Mouse (Mus musculus) layer of hippocampus, postnatal 36 days (tissue): ENCODE data around the gene Wdr53. TPM values are rescaled to one million over a fixed set of nuclear protein-coding genes. Genes with fewer than 3 reads are reported as not detected.
"Not testable (repeated sequence)": the region's sequence is repeated elsewhere in the genome, so short reads cannot be mapped to it uniquely, and the experiment has no call there.

ENCODE experiments used
- DNase-seq, 2 experiments: peaks; one replicate each; pipeline ENCODE4 v3.0.0; 2022
- microRNA-seq, 2 experiments: library from miRNA; unstranded; fragments of <30 nt; microRNA quantifications; one replicate each; pipeline ENCODE4 v1.2.0; 2021
- total RNA-seq, 2 experiments: library from RNA; stranded (reverse); gene quantifications; 2 replicates each; pipeline ENCODE4 v1.2.3; 2021

Gene Wdr53
- total RNA-seq, 2 experiments from 2014 or later = 13.0 to 13.1 TPM

GRCm38 (mm10) chr16:32280211-32280610 is 33.2 kb downstream of the Wdr53 start:
- DNase-seq = no peak

- DNase-seq = no peak
Measured at GRCm38 (mm10) chr16:32282608-32283007, 35.6 kb downstream of the Wdr53 start.

GRCm38 (mm10) chr16:32291821-32292220 is 44.8 kb downstream of the Wdr53 start:
- DNase-seq = no peak

GRCm38 (mm10) chr16:32299617-32300016 is 52.6 kb downstream of the Wdr53 start:
- DNase-seq = not testable (repeated sequence)

- DNase-seq = no peak
Measured at GRCm38 (mm10) chr16:32303046-32303445, 56.0 kb downstream of the Wdr53 start.

- DNase-seq = no peak
Measured at GRCm38 (mm10) chr16:32303886-32304285, 56.9 kb downstream of the Wdr53 start.

Small RNAs within 50 kb of the gene (microRNA-seq; reads per million reads assigned to microRNA genes)
- 0 reads per million in 2 experiments for gene Mir1946a

Other genes starting within 250 kb of the Wdr53 start
- gene Senp5, start 243.9 kb upstream of the Wdr53 start, total RNA-seq = 10 to 100 TPM; 37.2 to 38.6 TPM
- gene Pak2, start 167.9 kb upstream of the Wdr53 start, total RNA-seq = 10 to 100 TPM; 29.1 to 30.8 TPM
- 10 to 100 TPM; 26.7 to 28.0 TPM for gene Pigx, start 147.5 kb upstream of the Wdr53 start, total RNA-seq
- 10 to 100 TPM; 63.0 to 63.9 TPM for gene Cep19, start 147.4 kb upstream of the Wdr53 start, total RNA-seq
- gene Nrros, start 81.6 kb upstream of the Wdr53 start, total RNA-seq = 10 to 100 TPM in 1 of 2 experiments, 1 to 10 TPM in 1; 8.9 to 11.9 TPM
- gene Bex6, start 67.4 kb upstream of the Wdr53 start, total RNA-seq = not detected
- gene Fbxo45, start 69 bp upstream of the Wdr53 start, total RNA-seq = 10 to 100 TPM; 48.4 to 50.1 TPM
- gene Smco1, start 24.2 kb downstream of the Wdr53 start, total RNA-seq = under 1 TPM in 1 of 2 experiments, not detected in 1; 0.28 TPM
- 10 to 100 TPM; 24.5 to 26.2 TPM for gene Rnf168, start 30.2 kb downstream of the Wdr53 start, total RNA-seq
- 10 to 100 TPM; 46.9 to 50.7 TPM for gene Ubxn7, start 85.0 kb downstream of the Wdr53 start, total RNA-seq
- gene Tm4sf19, start 153.3 kb downstream of the Wdr53 start, total RNA-seq = under 1 TPM in 1 of 2 experiments, not detected in 1; 0.27 TPM
- 10 to 100 TPM; 12.0 to 13.2 TPM for gene Tctex1d2, start 172.5 kb downstream of the Wdr53 start, total RNA-seq
- 10 to 100 TPM; 35.0 to 38.6 TPM for gene Pcyt1a, start 183.7 kb downstream of the Wdr53 start, total RNA-seq
- gene Slc51a, start 240.7 kb downstream of the Wdr53 start, total RNA-seq = not detected
- not detected for gene Zdhhc19, start 249.0 kb downstream of the Wdr53 start, total RNA-seq